Mouse (Mus musculus) cerebral cortex, adult 2 months (tissue): ENCODE measurements around the gene Gm10073.

ENCODE experiments used
- WGBS: fragments of 180-500 bp; shearing (Covaris S2); methylation state at CpG from one replicate; pipeline ENCODE4 v1.1.7; 2018; 5-methylcytosine and 5-hydroxymethylcytosine counted together

Gm10073 gene

DNA sequence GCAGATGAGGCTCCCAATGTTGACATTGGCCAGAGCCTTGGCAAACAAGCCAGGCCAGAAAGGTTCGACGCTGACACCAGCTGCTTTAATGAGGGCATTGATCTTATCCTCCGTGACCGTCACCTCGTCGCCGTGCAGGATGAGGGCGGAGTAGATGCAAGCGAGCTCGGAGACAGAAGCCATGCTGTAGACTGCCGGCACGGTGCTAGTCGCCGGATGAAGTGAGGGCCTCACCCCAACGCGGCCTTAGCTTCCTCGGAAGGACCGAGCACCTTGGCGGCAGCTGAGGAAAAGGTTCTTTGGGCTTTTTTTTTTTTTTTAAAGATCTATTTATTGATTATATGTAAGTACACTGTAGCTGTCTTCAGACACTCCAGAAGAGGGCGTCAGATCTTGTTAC, at the start of gene Gm10073:
Gm10073 (minus strand) TSS at position 294 of the 400 bp plus-strand sequence.
- 70% methylated on average over 20 of the region's 20 CpGs for WGBS

DNA sequence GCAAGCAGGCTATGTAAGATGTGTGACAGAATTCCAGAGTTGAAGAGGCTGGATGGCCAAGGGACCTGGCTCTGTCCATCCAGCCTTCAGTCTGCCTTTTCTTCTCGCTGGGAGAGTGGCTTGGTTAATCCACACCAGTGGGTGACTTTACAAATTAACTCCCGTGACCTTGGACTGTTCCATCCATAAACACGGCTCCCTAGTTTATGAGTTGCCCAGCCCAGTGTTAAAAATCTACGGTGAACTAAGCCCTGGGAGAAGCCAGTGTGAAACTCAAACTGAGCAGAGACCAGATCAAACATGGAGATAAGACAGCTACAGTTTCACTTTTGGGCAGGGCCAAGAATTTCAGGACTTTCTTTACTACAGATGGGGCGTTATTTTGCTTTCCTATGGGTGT, 49.8 kb upstream of the Gm10073 start:
- 87% methylated on average over 5 of the region's 5 CpGs for WGBS

DNA sequence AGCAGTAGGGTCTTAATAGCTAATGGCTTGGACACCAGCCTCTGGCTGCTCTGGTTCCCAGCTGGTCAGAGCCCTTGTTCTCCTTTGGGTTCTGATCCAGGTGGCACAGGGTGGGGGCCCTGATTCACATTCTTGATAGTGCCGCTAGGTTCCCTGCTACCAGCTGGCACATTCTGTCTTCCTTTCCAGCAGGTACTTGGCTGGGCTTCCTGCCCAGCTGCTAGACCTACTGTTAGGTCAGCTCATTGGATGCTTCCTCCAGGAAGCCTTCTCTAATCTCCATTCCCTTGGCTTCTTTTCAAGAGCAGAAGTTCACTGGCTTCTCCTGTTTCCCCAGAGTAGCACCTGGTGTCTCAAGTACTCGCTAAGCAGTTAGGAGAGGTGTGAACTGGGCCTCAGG, 47.2 kb upstream of the Gm10073 start:
- WGBS = 88% methylated on average over 2 of the region's 2 CpGs

DNA sequence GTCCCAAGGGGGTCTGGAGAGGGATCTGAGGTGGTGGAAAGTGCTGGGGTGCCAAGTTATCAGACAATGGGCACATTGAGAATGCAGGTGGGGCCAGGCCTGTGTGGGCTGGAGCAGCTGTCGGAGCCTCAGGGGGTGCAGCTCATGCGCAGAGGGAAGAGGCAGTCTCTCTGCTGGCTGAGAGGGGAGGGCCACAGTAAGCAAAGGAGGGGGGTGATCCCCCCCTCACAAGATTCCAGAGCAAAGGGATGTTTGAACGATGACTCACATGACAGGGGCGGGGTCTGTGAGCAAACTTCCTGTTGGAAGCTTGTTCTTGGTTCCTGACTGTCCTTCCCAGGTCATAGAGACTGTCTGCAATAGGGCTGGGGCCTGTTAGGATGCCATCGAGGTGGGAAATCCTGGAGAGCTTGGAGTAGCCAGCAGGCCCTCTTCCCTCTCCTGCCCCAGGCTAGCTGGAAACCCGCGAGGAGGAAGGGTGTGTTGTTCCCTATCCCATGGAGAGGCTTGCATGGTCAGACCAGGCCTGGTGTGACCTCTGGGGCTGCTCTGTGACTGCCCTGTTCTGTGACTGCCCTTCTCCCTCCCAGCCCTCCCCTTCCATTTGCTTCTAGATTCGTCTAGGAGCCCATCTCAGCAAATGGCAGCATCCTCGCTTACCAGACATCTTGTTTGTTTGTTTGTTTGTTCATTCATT, 46.4 kb upstream of the Gm10073 start:
- WGBS = 64% methylated on average over 9 of the region's 9 CpGs

DNA sequence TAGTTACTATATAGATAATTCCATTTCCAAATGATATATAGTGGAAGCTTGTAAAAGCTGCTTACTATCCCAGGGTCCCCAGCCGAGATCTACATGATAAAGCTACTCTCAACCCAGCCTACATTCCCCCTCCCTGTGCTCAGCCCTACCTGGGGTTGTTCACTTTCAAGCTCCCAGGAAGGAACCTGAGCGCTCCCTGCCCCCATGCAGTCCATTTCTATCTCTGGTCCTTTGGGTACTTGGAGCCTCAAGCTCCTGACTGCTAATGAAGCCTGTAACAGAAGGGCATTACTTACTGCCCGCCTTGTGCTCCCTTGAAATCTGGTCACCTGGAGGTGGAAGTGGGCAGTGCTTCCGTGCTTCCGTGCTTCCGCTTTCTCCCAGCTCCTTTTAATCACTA, 45.1 kb upstream of the Gm10073 start:
- 66% methylated on average over 6 of the region's 6 CpGs for WGBS

DNA sequence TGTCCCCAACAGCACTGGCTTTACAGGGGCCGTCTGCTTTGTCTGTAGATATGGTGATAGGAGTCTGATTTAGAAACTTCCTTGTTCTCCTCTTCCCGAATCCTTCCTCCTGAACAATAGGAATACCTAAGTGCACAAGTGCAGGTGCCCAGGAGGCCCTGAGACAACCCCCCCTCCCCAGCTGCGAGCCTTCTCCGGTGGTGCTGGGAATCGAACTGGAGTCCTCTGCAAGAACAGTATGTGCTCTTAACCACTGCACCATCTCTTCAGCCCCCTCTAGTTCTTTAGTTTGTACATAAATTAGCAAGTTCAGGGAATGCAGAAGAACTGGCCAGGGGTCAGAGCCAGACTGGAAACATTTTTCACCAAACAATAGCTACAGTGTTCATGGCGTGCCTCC, 44.6 kb upstream of the Gm10073 start:
- 86% methylated on average over 6 of the region's 6 CpGs for WGBS

DNA sequence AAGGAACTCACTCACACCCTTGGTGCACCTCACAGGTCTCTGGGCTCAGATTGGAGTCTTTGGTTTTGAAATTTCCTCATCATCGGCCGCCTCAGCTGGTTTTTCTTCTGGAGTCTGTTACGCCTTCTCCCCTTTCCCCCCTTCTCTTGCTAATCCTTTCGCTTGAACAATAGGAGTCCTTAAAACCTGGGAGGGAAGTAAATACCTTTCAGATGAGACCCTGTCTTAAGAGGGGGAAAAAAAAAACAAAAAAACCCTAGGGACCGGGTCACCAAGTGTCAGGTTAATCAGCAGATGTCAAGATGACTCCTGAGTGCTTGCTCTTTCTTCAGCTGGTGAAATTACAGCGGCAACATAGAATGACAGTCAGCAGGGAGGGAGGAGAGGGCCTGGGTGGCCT, 43.9 kb upstream of the Gm10073 start:
- 70% methylated on average over 6 of the region's 6 CpGs for WGBS

DNA sequence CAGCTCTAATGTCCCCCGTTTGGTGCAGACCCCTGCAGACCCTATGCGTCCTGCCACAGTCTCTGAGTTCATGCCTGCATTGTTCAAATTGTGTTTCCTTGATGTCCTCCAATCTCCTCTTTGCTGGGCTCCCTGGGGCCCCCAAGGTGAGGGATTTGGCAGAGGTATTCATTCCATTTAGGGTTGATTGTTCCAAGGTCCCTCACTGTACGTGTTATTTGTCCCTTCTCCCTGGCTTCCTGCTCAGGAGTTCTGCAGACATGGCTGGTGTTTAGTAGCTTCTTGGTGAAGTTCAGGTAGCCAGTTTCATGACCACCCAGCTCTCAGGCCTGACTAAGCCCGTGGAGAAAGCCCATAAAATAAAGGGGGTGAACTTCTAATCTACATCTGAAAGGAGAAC, 43.4 kb upstream of the Gm10073 start:
- 65% methylated on average over 4 of the region's 4 CpGs for WGBS

DNA sequence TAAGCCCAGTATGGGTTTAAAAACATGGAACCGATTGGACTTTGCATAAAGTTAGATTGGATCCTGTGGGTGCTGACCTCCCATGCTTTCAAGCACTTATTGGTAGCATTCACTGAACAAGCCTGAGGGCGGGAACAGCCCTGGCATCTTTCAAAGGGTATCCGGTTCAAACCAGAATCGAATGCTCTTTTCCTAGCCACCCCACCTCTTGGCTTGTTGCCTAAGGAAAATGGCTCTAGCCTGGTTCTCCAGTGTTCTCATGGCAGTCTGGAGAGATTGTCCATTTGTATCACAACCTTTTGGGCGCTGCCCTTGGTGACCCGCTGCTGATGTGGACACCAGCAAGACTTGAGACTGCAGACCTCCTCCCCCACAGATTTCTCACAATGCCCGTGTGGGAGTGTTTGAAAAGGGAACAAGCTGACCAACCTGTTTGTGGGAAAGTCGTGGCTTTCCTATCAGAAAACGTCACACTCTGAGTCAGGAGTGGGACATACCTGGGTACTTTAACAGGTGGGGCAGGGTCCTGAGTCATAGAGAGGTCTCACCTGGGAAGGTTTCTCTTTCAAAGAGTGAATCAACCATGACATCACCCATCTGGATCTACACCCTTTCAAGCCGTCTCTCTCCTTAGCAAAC, 42.5 kb upstream of the Gm10073 start:
- WGBS = 79% methylated on average over 10 of the region's 10 CpGs

DNA sequence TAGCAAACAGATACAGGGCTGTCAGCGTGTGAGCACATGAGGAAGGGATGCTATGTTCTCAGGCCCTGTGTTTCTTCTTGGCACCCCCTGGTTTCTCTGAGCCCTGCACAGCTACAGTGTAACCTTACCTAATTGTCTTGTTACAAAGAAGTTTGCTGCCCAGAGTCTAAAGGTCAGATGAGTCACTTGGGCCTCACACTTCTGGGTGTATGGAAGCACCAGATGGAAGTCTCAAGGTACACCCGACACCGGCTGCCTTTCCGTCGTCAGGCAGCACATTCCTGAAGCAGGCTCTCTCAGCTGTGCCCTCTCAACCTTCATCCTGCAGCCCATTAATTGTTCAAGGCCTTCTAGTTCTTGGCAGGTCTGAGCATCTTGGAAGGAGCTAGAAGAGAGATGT, 41.4 kb upstream of the Gm10073 start:
- 90% methylated on average over 5 of the region's 5 CpGs for WGBS

DNA sequence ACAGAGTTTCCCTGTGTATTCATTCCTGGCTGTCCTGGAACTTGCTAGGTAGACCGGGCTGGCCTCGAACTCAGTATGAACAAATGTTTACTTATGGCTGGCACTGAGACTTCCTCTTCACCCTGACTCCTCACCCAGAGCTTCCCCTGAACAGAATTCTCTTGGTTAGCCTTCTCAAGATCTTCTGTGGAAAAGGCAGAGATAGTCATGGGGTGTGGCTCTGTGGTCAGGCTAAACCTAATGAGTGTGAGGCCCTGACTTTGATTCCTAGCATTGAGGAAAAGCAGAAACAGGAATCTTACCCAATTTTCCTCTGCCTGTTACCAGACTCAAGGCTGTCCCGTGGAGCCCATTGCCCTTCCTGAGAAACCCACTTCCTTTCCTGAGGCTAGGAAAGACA, 38.8 kb upstream of the Gm10073 start:
- WGBS = 79% methylated on average over 3 of the region's 3 CpGs

DNA sequence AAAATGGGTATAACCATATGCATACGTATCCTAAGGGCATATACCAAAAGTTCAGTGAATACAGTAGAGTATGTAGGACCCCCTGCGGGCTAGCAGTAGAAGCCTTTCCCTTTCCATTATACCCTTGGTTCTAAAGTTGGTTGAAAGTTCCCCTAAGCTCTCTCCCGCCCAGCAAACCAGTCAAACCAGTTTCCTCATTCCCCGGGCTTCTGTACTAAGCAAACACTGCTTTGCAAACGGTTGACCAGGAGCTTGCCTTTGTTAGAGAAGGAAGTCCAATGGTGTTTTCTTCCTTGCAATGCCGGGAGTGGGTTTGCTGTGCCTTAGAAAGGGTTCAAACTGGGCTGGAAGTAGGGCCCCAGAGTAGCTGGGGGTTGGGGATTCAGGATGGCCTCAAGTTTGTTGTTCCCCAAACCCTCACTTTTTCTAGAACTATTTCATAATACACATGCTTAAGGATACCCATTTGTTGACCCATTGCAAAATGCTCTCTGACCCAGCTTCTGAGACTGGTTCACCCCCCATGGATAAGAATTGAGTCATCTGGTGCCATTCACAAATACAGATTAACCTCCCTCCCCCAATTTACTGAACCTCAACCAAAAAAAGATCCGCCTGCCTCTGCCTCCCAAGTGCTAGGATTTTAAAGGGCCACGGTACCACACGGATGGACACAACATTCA, 37.8 kb upstream of the Gm10073 start:
- WGBS = 85% methylated on average over 9 of the region's 9 CpGs

DNA sequence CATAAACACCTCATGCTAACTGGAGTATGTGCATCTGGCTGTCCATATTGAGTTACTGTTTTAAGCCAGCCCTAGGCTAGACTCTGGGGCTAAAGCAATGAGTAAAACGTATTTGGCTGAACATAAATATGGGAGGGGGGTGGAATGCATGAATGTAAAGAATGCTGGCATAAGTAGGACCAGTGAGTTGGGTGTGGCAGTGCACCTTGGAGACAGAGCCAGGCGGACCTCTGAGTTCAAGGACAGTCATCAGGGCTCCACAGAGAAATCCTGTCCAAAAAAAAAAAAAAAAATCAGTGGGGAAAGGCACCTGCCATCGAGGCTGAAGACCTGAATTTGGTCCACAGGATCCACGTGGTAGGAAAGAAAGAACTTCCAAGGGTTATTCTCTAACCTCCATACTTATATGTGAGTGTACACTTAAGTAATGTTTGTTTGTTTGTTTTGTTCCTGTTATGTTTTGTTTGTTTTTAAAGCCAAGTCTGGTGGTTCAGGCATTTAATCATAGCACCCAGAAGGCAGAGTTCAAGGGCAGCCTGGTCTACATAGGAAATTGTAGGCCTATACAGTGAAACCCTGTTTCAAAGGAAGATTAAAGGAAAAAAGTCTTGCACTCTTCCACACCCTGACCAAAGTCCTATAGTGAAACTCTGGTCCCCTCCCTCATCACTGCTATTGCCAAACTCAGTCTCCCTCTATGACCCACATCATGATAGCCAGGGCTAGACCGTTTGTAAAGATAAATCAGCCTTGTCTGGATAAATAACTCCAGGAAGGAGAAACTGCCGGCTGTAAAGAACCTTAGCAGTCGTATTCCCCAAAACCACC, 36.0 kb upstream of the Gm10073 start:
- WGBS = 82% methylated on average over 7 of the region's 7 CpGs

DNA sequence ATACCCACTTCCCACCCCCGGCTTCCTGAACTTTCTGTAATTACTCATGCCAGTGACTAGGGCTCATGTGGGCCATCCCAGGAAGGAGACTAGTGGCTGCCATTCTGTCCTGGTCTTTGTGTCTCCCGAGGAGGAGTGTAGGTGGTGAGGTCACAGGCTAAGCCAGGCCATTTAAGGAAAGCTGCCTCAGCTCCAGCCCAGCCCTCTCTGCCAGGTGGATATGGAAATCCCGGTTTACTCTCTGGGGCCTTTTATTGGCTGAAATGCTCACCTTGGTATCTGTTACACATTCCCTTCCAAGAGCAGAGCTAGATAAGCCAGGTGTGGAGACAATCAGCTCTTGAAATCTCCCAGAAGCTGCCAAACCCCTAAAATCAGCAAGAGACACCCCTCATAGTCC, 35.2 kb upstream of the Gm10073 start:
- WGBS = 73% methylated on average over 3 of the region's 3 CpGs

DNA sequence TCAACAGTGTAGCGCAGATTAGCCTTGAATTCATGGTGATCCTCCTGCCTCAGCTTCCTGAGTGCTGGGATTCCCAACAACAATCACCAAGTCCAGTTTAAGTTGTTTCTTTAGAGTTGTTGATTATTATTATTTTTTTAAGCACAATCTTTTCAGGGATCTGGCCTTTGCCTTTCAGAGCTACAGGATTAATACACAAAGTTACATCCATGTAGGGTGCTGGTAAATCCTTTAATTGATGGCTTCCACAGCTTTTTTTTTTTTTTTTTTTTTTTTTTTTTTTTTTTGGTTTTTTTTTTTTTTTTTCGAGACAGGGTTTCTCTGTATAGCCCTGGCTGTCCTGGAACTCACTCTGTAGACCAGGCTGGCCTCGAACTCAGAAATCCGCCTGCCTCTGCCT, 34.5 kb upstream of the Gm10073 start:
- 97% methylated on average over 3 of the region's 4 CpGs for WGBS

DNA sequence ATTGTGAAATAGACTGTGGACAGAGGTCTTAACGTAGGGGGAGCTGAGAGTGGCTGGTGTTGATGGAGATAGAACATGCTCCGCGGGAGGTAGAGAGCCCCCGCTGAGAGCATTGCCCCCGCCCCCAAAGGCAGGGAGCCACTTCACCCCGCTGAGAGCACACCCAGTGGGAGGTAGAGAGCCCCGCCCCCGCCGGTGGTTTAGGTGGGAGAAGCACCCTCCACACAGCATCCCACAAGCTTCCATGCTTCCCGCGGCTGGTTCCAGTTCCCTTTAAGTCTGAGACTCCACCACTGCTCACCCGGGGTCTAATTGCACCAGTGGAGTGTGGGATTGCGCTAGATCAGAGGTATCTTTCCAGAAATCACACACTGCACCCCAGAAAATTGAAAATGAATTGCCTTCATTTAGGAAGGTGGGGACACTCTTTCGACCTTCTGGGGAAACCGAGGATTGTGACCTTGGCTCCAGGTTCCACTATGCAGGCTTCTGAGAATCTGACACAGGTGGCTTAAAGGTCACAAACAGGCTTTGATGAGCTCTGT, 33.4 kb upstream of the Gm10073 start:
- WGBS = 44% methylated on average over 15 of the region's 15 CpGs

DNA sequence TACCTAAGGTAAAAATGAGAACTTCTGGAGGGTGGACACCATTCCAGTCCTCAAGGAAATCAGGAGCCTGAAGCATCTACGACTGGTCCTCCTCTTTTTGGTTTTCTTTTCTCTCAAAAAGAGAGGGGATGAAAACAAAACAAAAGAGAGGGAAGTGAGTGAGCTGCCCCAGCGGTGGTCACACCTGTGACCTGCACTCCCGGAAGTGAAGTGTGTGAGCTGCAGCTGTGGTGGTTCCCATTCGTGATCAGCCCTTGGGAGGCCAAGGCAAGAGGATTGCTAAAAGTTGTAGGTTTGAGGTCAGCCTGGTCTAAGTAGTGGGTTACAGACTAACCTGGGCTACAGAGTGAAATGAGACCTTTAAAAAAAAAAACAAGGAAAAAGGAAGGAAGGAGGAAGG, 32.9 kb upstream of the Gm10073 start:
- 52% methylated on average over 4 of the region's 4 CpGs for WGBS

DNA sequence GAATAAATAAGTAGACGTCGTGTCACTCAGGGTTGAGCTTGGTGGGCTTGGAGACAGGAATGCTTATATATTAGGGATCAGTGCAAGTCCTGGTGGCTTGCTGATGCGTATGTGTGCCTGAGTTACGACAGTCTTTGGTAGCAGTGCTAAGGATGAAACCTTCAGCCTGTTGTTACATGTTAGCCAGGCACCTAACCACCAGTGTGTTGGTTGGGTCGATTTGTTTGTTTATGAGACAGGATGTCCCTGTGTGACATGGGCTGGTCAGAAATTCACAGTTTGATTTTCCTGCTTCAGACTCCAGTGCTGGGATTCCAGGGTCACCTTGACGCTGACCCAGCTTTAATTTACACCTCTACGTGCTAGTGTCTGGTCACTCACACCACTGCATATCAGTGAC, 32.4 kb upstream of the Gm10073 start:
- WGBS = 79% methylated on average over 7 of the region's 7 CpGs

DNA sequence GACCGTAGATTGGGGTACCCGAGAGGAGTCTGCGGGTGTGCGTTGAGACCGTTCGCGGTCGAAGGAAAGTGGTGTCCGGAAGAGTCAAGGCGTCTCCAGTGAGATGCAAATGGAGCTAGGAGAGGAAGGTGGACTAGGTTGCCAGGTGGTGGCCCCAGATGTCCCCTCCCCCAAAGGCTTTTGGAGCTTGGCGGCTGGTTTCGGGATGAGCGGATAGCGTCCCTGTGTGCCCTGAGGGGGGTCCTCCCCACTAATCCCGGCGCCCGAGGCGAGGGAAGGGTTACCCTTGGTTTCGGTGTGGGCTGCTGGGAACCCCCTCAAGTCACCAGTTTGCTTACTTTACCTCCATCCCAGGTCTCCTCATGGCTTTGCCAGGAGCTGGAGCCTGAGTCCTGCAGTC, 30.7 kb upstream of the Gm10073 start:
- WGBS = 3% methylated on average over 19 of the region's 19 CpGs

DNA sequence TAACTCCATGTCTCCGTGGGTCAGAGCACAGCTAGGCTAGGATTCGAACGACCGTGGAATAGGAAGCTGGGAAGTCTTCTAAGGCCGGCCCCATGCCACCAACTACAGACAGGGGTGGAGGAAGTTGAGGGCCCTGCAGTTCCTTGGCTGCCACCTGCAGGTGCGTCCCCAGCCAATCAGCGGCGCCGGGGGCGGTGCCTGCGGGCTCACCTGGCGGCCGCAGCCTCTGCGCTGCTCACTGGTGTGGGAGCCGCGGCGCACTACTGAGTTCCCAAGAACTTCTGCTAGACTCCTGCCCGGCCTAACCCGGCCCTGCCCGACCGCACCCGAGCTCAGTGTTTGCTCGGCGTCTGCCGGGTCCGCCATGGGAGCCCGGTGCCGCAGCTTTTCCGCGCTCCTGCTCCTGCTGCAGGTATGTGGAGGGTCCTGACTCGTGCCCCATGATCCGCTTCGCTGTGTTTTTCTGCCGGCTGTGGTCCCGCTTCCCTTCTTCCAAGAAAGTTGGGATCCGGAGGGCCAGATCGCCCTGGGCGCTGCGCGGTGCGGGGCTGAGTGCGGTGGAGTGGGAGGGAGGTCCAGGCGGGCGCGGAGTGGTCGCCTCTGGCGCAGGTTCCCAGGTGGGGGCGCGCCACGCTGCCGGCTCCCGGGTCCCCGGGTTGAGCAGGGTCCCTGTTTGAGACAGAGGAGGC, 30.0 kb upstream of the Gm10073 start, which contains the start of gene Cdh1:
Cdh1 (plus strand) TSS at position 221 of the 689 bp plus-strand sequence.
- whole genome bisulfite sequencing = 1% methylated on average over 53 of the region's 53 CpGs

DNA sequence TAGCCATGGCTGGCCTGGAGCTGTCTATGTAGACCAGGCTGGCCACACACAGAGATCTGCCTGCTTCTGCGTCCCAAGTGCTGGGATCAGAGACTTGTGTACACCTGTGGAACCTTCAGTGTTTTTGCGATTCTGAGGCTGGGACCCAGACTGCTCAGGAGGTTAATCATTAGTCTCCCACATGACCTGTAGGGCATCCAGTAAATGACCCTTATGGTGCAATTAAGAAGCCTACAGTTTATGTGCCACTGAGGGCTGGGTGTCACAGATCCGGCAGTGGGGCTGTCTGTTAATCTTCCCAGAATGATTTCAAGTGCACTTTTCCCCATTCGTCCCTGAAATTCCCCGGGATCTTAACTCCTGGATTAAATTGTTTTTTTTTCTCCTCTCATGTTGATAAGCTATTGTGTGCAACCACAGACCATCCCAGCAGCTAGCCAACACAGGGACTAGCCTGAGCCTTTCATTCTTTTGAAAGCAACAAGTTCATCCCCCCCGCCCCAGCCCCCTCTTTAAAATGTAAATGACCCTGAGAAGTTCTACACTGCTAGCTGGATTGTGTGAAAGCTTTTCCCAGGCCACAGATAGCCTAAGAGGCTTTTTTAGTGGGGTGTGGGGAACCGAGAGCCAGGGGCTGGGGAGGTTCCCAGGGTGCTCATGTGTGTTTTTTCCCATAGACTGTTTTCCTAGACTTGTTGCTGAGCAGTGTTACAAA, 26.2 kb upstream of the Gm10073 start:
- WGBS = 65% methylated on average over 7 of the region's 7 CpGs
